Mouse (Mus musculus) frontal cortex, adult 2 months (tissue): ENCODE results near the gene Lcor. TPM values are rescaled to one million over a fixed set of nuclear protein-coding genes. Genes with fewer than 3 reads are reported as not detected.
A peak's percentile ranks its signal among the peaks of the same experiment; 100 is the strongest.

ENCODE experiments used
- DNase-seq, 2 experiments: peaks; one replicate each; pipeline ENCODE4 v3.0.0; 2022; ENCODE audit warnings: low spot score in 1 of 2; ENCODE audit errors: extremely low spot score in 1 of 2
- polyA plus RNA-seq: library from polyadenylated mRNA; depleted of rRNA; stranded (reverse); fragments of >200 nt; gene quantifications from 2 replicates; pipeline ENCODE4 v1.2.3, GENCODE M21; 2012; rRNA removed

Lcor gene
- 3.1 and 3.5 TPM in 2 replicates for polyA plus RNA-seq

DNA sequence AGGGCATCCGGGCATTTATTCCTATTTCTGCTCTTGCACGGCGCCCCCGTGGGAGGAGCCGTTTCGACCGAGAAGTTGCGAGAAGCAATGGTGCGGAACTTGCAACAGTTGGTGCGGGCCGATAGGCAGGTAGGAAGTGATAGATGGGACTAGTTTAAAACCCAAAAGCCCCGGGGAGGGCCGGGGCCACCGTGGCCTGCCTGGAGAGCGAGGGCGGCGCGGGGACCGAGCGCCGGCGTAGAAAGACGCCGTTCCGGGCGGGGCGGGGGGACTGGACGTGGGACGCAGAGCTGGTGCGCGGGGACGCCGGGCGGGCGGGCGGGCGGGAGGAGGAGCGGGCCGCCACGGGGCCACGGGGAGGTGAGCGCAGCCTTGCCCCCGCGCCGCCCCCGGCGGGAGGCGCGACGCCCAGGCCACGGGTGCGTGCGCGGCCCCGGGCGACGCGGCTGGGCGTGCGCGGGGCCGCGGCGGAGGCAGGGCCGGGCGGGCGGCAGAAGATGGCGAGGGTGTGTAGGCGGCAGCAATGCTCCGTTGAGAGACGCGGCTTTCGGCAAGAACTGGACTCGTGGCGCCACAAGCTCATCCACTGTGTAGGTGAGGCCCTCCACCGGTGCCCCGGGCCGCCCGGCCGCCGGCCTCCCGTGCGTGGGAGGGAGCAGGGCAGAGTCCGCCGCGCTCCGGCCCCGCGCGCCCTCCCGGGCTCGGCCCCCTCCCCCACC, at the start of gene Lcor:
Lcor (plus strand) TSS at position 448 of the 719 bp plus-strand sequence.
- peak; percentile 48 to 75 for DNase-seq

DNA sequence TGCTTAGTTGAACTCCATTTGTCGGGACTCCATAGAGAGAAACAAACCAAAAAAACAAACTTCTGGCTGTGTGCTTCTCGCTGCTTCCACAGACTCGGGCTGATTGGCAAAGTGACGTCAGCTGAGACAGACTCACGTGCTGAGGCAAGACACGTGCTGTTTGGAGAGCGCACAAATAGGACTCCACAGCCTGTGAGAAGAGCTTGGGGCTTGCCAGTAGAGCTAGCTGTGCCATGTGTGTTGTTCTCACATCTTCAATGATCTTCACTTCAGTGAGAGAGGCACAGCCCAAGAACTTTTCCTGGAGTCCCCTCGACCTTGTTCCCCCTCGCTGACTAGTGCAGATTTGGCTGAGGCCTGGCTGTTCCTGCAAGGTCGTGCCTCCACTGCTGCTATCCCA, 47.1 kb upstream of the Lcor start:
- DNase-seq, result no peak

DNA sequence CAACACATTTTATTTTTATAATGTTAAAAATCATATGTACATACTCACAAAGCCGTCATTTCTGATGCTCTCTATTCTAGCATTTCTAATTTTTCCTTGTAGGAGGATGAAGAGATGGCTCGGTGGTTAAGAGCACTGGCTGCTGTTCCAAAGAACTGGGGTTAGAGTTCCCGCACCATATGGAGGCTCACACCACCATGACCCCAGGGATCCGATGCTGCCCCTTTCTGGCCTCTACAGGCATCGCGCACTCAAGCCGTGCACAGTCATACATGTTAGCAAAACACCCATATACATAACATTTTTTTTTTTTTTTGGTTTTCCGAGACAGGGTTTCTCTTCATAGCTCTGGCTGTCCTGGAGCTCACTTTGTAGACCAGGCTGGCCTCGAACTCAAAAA, 46.0 kb upstream of the Lcor start:
- DNase-seq, result no peak

DNA sequence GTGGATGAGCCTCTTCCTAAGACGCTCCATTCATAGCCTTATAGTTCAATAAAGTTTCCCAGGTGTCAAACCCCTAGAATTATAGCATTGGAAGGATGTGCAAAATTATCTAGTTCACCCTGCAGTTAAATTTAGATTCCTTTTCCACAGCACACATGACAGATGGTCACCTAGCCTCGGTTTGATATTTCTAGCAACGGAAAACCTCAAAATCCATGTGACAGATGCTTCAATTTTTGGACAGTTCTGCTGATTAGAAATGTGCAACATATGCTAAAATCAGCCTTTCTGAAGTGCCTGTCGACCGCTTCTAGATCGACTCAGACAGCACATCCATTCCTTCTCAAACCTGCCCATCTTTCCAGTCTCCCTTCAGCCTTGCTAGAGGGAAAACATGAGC, 43.5 kb upstream of the Lcor start:
- DNase-seq, result peak; percentile 3 to 32

DNA sequence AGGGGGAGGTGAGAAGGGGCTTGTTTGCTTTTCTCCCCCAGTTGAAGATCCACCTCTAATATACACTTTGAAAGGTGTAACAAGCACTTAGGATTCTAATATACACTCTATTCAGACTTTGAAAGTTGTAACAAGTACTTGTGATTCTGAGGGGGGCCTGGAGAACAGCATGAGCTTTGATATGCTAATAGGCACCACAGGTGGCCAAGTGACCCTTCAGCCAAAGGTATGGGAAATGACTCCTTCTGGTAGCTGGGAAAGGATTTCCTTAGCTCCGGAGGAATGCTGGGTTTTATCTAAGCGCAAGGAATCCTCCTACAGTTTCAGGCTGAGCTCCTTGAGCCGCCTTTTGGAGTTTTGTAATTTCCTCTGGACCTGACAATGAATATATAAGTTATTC, 41.0 kb upstream of the Lcor start:
- no peak for DNase-seq

DNA sequence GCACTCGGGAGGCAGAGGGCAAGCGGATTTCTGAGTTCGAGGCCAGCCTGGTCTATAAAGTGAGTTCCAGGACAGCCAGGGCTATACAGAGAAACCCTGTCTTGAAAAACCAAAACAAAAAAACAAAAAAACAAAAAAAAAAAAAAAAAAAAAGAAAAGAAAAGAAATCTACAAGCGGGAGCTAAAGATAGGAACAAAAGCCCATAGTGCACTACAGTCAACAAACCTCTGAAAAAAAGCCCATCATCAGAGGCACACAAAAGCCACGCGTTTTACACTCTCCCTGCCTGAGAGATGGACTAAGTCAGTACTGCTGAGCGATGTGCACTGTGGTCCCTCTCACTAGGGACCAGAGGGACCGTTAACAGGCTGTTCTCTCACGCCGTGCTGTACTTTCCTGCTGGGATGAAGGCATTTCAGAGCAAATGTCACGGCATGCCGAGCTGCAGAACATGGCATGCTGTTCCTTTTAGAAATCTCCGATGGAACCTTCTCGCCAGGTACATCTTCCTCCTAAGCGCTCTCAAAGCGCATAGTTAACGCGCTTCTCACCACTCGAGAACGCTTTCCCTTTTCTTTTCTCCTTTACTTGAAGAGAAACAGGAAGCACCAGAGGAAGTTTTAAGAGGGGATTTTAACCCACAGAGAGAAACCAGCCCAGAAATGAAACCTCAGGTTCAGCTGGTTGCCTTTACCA, 40.4 kb upstream of the Lcor start:
- no peak for DNase-seq

DNA sequence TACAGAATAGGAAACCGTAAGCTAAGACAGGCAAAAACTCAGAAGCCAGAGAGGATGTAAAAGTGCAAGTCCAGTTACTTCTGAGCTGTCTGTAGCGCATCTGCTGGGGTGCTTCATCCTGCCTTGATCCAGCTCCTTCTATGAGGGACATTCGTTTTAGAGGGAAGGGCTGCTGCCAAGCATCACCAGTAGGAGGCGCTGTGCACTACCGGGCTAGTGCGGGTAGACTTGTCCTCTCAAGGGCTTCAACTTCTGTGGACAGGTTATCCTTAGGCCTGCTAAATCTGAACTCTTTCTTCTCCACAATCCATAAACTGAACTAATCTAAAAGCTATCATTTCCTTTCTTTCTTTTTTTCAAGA, 39.8 kb upstream of the Lcor start:
- peak in 1 of 2 experiments; percentile 25 for DNase-seq

DNA sequence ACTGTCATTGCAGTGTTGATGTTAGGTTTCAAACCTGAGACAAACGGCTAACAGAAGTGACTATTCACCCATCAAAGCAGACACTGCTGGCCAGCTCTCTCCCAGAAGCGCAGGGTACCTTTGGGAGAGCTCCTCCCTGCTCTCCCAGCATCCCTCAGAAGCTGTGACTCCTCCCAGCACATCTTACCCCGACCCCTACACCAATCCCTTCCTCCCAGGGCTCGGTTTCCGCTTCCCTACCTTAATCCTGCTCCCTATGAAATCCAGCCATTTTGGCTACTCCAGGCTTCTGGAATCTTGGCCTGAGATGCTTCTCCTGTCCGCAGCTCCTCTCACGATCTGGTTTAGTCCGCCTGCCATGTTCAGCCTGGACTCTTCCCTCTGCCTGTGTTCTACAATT, 37.9 kb upstream of the Lcor start:
- DNase-seq, result no peak

DNA sequence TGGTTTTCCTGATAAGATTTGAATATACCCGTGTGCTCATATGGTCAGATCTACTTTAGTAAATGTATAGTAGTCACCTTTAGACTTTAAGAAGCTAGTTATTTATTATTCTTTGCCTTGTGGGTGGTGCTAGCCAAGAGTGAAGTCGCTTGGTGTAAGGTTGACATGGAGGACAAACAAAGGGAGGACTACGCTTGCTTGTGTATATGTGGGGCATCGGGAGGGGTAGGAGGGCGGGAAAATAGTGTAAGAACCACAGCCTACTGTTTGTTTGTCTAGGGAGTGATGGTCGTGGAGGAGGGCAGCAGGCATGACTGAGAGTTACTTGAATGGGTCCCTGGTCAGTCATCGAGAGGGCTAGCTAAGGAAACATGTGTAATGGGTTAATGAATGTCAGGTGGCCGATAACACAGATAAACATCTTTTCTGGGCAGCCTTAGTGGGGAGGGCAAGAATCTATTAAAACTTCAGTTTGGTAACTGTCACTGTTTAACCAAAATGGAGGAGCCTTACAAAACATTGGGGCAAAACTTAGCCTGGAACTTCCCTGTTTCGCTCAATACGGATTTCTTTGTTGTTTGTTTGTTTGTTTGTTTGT, 37.3 kb upstream of the Lcor start:
- no peak for DNase-seq

DNA sequence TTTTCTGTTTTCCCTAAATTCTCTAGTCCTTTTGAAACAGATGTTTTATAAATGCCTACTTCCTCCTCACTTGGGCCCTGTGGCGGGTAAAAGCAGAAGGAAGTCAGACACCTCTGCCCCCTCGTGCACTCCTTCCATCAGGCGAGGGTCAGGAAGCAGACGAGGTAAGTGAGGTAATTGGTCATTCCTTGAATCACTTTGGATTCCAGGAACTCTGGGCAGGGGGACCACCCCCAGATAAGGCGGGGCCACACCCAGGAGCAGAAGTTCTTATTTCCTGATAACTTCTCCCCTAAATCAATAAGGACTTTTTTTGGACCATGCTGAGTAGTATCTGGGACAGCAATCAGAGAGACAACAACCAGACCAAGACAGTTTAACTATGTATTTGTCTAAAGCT, 36.7 kb upstream of the Lcor start:
- DNase-seq, result no peak

DNA sequence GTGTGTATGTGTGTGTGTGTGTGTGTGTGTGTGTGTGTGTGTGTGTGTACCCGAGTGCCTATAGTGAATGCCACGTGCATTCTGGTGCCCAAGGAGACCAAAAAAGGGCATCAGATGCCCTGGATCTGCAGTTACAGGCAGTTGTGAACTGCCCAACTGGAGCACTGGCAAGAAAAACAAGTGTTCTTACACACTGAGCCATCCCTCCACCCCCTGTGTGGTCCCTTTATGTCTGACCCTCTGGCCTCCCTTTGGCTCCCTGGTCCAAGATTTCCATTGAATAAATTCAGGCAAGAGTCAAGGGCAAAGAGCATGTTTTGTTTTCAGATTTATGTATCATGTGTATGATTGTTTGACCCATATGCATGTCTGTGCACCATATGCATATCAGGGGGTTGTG, 35.3 kb upstream of the Lcor start:
- DNase-seq, result no peak

DNA sequence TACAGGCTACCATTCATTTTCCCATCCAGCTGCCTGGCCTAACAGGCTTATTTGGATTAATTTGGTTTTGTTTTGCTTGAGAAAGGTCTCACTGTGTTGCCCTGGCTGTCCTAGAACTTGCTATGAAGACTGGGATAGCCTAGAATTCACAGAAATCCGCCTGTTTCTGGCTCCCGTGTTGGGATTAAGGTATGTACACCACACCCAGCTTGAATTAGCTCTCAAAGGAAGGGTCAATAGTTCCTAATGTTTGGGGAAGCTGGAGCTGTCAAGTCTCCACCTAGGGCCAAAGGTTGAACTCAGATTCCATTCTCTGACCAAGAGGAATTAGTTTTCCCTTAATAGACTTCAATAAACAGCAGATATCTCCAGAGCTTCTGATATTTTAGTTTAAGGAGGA, 34.7 kb upstream of the Lcor start:
- no peak for DNase-seq

DNA sequence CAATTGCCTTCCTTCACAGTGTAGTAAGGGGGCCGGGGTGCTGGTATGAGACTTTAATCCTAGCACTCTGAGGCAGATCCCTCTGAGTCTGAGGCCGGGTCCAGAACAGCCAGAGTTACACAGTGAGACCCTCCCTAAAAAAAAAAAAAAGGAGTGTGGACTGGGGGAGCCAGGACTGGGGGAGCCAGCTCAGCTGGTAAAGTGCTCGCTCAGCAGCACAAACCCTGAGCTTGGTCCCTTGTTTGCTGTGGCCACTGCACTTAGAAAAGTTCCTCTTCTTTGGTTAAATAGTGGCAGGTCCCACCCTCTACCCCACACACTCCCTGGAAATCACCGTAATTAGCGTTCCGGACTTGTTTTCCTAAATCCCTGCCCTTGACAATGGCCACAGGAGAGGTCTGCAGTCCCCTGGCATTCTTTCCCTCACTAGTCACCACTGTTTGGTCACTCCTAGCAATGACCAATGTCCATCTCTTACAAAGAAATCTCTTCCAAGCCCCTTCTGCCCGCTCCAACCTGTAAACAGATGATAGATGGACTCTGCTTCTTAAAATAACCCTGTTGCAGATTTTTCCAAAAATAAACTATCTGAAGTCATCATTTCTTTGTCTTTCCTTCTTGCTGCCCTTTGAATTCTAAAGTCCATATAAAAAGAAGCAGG, 32.9 kb upstream of the Lcor start:
- no peak for DNase-seq

DNA sequence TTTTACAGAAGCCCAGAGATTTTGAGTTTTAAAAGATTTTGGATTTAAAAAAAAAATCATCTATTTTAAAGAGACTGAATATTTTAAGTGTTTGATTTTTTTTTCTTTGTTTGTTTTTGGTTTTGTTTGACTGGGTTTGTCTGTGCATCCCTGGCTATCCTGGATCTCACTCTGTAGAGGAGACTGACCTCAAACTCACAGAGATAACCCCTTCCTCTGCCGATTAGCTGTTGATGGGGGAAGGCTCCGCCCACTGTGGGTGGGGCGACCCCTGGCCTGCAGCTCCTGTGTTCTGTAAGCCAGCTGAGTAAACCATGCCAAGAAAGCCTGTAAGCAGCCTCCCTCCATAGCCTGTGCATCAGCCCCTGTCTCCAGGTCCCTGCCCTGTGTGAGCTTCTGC, 30.3 kb upstream of the Lcor start:
- DNase-seq, result no peak

DNA sequence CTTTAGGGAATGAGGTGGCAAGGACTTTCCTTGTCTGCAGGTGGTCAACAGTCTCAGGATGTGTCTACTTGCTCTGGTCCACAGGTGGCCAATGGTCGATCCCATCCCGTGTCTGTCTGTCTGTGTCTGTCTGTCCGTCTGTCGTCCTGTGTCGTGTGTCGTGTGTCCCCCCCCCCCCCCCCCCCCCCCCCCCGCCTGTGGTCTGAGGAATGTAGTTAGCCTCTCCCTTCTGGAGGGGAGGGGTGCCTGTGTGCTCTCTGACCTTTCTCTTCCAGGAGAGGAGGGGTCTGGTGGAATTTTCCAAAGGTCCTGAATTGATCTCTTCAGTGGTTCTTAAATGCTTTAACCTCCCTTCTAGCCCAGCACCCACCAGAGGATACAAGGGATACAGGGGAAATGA, 27.8 kb upstream of the Lcor start:
- no peak for DNase-seq

DNA sequence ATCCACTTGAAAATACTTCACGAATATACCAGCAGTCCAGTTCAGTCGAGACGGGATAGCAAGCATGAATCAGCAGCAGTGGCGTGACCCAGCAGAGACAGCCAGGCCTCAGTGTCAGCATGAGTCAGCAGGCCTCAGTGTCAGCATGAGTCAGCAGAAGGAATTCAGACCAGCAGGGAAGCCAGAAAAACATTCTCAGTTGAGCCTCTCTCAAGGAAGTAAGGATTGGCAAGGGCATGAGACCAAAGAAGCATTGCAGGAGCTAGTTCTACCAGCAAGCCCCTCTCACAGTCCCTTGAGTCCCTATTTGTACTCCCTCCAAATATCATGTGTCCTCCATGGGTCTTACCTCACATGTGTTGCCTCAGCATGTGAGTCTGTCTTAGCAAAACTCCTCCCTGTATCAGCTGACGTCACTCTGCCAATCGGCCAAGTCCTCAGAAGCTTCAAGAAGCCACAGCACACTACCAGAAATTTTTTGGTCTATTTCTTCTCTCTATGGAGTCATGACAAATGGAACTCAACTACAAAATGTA, 27.3 kb upstream of the Lcor start:
- no peak for DNase-seq

DNA sequence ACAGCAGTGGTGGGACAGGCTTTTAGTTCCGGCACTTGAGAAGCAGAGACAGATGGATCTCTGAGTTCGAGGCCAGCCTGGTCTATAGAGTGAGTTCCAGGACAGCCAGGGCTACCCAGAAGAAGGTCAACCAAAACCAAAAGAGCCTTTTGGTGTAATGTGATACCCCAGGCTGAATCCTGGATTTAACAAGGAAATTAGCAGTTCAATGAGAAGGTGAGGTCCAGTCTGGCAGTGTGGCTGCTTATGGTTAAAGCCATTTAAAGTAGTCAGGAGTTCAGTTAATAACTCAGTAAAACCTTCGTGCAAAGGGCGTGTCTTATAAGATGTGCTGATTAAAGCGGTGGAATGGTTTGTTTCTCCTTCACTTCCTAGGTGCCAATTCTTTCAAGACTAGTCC, 25.3 kb upstream of the Lcor start:
- no peak for DNase-seq

DNA sequence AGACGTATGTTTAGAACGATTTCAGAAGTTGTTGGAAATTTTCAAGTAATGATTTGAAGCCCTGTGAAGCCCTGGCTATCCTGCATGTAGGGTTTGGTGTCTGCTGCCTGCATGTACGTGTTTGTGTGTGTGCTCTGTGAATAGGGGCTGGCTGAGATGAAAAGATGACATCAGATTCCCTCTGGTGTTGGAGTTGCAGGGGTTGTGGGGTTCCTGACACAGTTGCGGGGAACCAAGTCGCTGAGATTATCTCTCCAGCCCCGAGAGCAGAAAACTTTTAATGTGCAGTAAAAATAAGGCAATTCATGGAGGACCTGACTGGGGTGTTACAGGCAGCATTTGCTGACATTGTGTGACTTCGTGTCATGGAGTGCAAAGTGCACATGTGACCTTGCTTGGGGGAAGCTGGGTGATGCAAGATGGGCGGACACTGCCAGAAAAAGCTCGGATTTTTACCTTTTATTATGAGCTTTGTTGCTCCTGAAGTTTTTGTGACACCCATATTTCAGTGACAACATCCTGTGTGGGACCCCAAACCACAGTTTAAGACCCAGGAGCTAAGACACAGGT, 20.2 kb upstream of the Lcor start:
- DNase-seq, result no peak

DNA sequence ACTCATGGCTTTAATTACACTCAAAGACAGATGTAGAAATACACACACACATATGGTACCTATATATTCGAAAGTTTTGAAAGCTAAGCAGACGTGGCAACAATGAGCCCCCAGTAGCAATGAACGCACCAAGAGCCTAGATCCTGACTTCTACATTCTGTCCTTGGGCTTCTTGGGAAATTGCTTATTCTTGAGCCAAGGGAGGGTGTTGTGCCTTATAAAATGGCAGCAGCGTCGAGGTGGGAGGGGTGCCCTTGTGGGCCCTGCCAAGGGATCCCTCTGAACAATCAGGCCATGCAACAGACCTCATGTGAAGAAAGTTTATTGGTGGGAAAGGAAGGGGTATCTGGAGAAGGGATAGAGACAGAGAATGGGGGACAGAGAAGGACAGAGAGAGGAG, 18.6 kb upstream of the Lcor start:
- no peak for DNase-seq

DNA sequence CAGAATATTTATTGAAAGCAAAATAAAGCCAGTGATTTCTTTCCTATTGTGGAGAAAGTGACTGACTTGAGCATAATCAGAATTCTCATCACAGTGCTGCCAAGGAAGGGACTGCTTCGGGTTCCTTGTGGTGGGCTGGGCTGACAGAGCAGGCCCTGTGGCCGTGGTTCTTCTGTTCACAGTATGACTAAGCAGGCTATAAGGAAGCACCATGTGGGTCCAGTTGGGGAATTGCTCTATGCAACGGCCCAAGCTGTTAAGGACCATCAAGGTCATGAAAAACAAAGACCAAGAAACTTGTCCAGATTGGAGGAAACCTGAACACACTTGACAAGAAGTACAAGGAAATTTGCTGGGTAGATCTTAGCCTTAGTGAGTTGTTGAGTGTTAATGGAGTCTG, 16.0 kb upstream of the Lcor start:
- DNase-seq, result no peak

DNA sequence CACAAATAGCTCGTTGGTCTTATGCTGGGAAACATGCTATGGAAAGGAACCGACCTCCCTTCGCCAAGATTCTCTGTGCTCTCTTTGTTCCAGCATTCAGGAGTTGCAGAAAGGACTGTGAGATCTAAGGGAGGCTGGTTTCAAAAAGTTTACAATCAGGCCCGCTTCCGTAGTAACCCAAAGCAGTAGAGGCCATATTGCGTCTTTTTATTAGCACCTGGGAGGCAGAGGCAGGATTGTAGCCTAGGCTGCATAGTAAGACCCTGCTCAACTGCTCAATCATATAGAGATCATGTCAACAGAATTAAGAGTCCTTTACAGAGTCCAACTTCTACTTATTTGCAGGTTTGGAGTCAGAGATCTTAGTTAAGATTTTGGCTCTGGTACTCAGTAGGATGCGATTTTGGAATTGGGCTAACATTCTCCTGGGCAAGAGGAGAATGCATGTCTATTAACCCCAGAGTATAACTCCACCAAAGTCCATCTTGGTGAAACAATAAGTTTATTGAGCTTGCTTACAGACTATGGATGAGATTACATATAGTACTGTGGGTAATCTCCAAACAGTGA, 8.8 kb upstream of the Lcor start:
- DNase-seq, result no peak
